Mouse (Mus musculus): ENCODE measurements around the gene Abi2. TPM values are rescaled to one million over a fixed set of nuclear protein-coding genes. Genes with fewer than 3 reads are reported as not detected.

Gene Abi2
- total RNA-seq (2021), result 100 to 1,000 TPM; 352 to 374 TPM
- long read RNA-seq, experiment 1, full-length matches to known transcripts, result 13 of 236 reads
- long read RNA-seq, experiment 1, partial matches to known transcripts, result 26 of 236 reads
- long read RNA-seq, experiment 1, other reads (novel, unspliced or antisense), result 197 of 236 reads
- long read RNA-seq, experiment 2, full-length matches to known transcripts, result 18 of 196 reads
- long read RNA-seq, experiment 2, partial matches to known transcripts, result 28 of 196 reads
- long read RNA-seq, experiment 2, other reads (novel, unspliced or antisense), result 150 of 196 reads

DNA sequence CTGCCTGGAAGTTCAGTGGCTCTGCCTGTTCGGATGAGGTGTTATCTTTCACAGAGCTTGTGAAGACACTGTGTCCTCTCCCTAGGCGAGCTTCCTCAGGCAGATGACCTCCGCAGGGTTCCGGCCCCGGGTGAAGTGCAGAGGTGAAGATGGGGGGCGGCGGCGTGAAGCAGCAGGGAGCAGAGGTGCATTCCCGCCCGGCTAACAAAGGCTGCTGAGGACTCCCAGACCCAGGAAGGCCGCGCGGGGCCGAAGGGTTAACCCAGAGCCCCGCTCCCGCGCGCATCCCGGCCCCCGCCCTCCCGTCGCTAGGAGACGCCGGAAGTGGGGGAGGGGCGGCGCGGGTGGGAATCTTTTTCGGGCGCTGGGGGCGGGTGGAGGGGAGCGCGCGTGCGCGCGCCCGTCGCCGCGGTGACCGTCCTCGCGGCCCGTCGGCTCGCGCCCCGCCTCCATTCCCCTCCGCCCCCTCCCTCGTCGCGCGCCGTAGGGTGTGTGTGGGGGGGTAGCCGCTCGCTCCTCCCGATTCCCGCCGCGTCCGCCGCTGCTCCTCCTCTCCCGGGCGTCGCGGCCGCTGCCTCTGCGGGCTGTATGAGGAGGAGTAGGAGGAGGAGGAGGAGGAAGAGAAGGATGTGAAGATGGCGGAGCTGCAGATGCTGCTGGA lies at the start of gene Abi2:
Abi2 (plus strand) TSS at position 452 of the 661 bp plus-strand sequence.
- no peak for TF ChIP-seq CTCF (IDR thresholded peaks at IDR 0.05)
- H3K27ac ChIP-seq, result peak within 1 kb of the TSS; percentile 99
- intact Hi-C loops (cut with DNase I), result loop anchor here (1.0 to 5.0 kb wide), 5 partner anchors 47 to 453 kb away; partner anchors contain the start of genes Cyp20a1 and Raph1
- DNase-seq (ENCODE audit: extremely low spot score in 1 of 2, low spot score in 2 of 2), result peak; percentile 92 to 94
- H3K4me3 ChIP-seq, result peak within 1 kb of the TSS; percentile 63

DNA sequence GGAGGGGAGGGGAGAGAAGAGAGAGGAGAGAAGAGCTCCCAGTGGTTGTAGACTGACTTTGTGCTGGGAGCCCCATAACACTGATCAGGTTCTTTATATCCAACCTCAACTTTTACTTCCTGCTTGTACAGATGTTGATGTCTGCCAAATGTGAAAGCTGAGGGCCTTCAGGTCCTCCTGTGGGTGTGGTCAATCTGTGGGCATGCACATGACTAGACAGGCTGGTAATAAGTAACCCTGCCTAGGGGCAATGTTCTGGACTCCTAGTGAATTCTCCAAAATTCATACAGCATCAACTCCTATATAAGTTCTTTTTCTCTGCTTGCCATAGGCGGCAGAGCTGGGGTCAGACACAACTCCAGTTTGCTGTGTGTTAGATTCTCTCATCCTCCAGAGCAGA lies 47.8 kb upstream of the Abi2 start:
- no peak for TF ChIP-seq CTCF (IDR thresholded peaks at IDR 0.05)
- Histone ChIP-seq H3K27ac (no peak overlapping the region), H3K4me3 (no peak overlapping the region)
- DNase-seq (ENCODE audit: extremely low spot score in 1 of 2, low spot score in 2 of 2), result no peak
- intact Hi-C loops (cut with DNase I), result loop anchor here (5.0 kb wide), 1 partner anchor 46 kb away; the partner anchor contains the start of gene Abi2

DNA sequence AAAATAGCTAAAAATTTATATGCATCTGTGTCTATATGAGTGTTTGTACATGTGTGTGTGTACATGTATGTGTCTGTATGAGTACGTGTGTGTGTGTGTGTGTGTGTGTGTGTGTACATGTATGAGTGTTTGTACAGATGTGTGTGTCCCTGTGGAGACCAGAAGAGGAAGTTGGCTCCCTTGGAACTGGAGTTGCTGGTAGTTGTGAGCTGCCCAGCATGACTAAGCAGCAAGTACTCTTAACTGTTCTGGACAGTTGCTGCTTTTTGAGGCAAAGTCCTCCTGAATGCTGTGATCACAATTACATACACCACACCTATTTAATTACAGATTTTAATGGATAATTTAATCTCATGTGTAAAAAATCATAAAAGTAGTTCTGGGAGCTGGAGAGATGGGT lies 32.9 kb upstream of the Abi2 start:
- TF ChIP-seq CTCF (IDR thresholded peaks at IDR 0.05), result no peak
- DNase-seq (ENCODE audit: extremely low spot score in 1 of 2, low spot score in 2 of 2), result no peak
- Histone ChIP-seq H3K4me3 (no peak overlapping the region), H3K27ac (no peak overlapping the region)
- intact Hi-C loops (cut with DNase I), result no loop called here

DNA sequence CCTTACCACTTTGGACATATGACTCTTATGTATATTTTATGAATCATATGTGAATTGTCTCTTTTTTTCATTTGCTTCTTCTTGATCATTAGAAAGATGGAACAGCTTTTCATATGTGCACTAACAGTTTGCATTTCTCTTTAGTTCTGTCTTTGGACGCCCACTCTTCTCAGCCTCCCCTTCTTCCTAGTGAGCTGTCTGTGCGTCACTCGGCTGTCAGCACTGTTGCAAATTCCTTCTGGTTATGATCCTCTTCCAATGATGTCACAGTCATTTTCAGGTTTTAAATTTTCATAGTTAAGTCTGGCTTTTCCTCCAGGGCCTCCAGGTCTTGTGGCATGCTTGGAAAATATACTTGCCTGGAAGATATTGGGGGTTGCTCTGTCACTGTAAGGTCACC lies 27.5 kb upstream of the Abi2 start:
- no peak for TF ChIP-seq CTCF (IDR thresholded peaks at IDR 0.05)
- DNase-seq (ENCODE audit: extremely low spot score in 1 of 2, low spot score in 2 of 2), result peak in 1 of 2 experiments; percentile 14
- H3K27ac ChIP-seq, result no peak overlapping the region
- H3K4me3 ChIP-seq, result no peak overlapping the region
- intact Hi-C loops (cut with DNase I), result no loop called here

DNA sequence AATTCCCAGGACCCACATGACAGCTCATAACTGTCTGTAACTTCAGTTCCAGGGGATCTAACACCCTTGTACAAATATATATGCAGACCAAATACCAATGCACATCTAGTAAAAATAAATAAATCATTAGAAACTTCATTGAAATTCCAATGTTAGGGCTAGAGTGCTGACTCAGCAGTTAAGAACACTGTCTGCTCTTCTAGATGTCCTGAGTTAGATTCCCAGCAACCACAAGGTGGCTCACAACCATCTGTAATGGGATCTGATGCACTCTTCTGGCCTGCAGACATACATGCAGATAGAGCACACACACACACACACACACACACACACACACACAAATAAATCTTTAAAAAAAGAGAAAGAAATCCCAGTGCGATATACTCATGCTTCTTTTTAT lies 4.6 kb upstream of the Abi2 start:
- Histone ChIP-seq H3K4me3 (no peak overlapping the region), H3K27ac (no peak overlapping the region)
- DNase-seq (ENCODE audit: extremely low spot score in 1 of 2, low spot score in 2 of 2), result no peak
- intact Hi-C loops (cut with DNase I), result loop anchor here (5.0 kb wide), 4 partner anchors 43 to 457 kb away; partner anchors contain the start of gene Raph1
- TF ChIP-seq CTCF (IDR thresholded peaks at IDR 0.05), result peak; percentile 20

DNA sequence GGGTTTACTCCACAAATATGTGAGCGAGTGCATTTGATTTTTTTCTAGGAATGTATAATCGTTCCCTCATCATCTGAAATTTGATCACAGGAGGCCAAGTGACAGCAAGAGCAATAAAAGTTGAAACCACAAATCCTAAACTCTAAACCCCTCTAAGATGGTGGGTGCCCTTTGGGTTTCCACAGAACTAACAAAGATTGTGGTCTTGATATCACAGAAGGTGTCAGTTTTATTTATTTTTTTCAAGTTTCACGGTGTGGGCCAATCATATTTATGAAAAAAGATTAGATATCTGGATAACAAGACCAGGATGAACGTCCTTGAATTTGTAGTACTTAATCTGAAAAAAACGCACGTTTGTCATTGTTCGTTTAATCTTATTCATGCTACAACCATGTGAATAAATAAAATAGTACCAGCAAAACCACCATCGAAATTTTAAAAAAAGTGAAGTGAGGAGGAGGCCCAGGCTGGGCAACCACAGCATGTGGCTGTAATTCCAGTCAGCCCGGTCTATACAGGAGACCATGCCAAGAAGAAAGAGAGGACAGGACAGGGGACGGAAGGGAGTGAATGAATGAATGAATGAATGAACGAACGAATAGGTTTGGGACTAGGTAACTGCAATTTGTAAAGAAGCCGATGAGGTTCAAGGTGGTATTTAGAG lies 785 bp upstream of the Abi2 start:
- Histone ChIP-seq H3K27ac (peak overlapping the region; percentile 99), H3K4me3 (peak overlapping the region; percentile 63)
- intact Hi-C loops (cut with DNase I), result loop anchor here (1.0 to 5.0 kb wide), 5 partner anchors 46 to 454 kb away; partner anchors contain the start of genes Cyp20a1 and Raph1
- peak; percentile 14 to 15 for DNase-seq (ENCODE audit: extremely low spot score in 1 of 2, low spot score in 2 of 2)
- no peak for TF ChIP-seq CTCF (IDR thresholded peaks at IDR 0.05)

DNA sequence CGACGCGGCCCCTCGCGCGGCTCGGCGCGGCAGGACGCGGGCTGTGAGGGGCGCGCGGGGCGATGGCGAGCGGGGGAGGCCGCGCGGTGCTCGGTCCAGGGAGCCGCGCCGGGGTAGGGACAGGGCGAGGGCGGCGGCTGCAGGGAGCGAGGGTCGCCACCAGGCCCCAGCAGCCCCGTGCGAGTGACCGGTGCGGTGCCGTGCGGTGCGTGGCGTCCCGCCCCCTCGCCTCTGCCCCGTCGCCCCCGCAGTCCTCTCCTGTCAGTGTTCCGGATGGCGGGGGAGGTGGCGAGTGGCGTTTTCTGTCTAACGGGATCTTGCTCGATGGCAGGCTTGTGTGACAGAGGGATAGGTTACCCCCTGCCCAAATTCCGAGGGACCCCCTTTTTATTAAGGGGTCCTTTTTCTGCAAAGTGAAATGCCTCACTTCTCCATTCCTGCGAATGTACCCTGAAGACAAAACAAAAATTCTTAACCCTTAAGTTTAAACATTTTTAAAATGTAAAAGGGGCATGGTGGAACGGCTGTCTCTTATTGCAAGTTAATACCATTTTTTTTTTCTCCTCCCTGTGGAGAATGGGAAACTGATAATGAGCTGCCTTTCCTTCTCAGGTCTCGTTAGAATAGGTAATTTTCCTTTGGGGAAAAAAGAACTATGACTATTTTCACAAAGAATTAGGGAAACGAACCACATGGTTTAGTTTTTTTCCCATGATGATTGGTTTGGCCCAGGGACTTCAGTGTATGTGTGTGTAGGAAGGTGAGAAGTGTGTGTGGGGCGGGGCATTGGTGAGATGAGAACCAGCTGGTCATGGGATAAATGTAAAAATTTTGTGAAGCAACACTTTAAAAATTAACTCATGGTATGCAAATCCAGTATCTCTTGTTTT lies 754 bp downstream of the Abi2 start:
- Histone ChIP-seq H3K27ac (peak overlapping the region; percentile 99), H3K4me3 (peak overlapping the region; percentile 63)
- no peak for TF ChIP-seq CTCF (IDR thresholded peaks at IDR 0.05)
- intact Hi-C loops (cut with DNase I), result loop anchor here (1.0 to 5.0 kb wide), 5 partner anchors 48 to 452 kb away; partner anchors contain the start of genes Cyp20a1 and Raph1
- DNase-seq (ENCODE audit: extremely low spot score in 1 of 2, low spot score in 2 of 2), result peak; percentile 53 to 57

DNA sequence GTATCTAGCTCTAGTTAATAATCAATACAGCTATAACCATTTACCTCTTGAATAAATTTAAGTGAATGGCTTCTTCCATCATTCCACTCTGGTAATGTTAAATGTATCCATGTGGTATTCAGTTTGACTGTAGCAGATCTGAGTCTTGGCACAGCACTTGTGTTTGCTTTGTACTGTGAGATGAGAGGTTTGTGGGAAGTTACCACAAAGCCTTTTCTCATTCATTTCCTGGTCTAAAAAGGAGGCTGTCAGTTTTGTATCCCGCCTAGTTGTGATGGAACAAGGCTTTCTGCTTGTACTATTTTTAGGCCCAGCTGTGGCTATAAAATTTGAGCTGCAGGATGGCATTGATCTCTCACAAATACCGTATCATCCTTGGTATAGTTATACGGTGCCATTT lies 7.3 kb downstream of the Abi2 start:
- intact Hi-C loops (cut with DNase I), result no loop called here
- no peak for TF ChIP-seq CTCF (IDR thresholded peaks at IDR 0.05)
- DNase-seq (ENCODE audit: extremely low spot score in 1 of 2, low spot score in 2 of 2), result no peak
- Histone ChIP-seq H3K27ac (no peak overlapping the region), H3K4me3 (no peak overlapping the region)

DNA sequence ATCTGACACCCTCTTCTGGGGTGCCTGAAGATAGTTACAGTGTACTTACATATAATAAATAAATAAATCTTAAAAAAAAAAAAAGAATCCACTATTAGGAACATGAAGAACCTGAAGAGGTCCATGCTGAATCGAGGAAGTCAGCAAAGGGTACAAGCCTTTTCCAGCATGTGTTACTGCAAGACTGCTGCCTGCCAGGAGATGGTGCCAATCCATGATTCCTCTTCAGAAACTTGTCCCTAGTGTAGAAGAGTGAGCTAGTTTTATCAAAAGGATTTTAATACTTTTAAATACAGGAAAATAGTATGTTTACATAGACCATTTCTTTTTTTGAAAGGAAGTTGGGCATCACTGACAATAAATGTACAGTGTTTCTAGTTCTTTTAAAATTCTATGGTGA lies 14.5 kb downstream of the Abi2 start:
- DNase-seq (ENCODE audit: extremely low spot score in 1 of 2, low spot score in 2 of 2), result no peak
- no peak overlapping the region for H3K4me3 ChIP-seq
- peak; percentile 44 for TF ChIP-seq CTCF (IDR thresholded peaks at IDR 0.05)
- intact Hi-C loops (cut with DNase I), result no loop called here
- H3K27ac ChIP-seq, result no peak overlapping the region

DNA sequence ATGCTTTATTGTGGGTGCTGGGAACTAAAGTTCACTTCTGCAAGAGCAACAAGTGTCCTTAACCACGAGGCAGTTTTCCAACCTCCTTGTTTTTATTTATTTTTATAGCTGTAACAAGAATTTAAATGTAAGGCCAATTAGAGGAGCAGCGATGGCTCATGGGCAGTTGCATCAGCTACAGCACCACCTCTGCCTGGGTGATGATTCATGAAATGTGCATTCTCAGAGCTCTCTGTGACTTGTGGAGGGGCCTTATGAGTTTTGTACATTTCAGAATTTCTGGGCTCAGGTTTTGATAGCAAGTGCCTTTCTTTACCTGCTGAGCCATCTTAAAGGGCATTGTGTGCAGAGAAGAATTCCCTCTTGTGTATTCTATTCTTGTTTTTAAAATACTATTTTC lies 18.9 kb downstream of the Abi2 start:
- H3K27ac ChIP-seq, result no peak overlapping the region
- intact Hi-C loops (cut with DNase I), result no loop called here
- no peak for TF ChIP-seq CTCF (IDR thresholded peaks at IDR 0.05)
- DNase-seq (ENCODE audit: extremely low spot score in 1 of 2, low spot score in 2 of 2), result no peak
- H3K4me3 ChIP-seq, result no peak overlapping the region

DNA sequence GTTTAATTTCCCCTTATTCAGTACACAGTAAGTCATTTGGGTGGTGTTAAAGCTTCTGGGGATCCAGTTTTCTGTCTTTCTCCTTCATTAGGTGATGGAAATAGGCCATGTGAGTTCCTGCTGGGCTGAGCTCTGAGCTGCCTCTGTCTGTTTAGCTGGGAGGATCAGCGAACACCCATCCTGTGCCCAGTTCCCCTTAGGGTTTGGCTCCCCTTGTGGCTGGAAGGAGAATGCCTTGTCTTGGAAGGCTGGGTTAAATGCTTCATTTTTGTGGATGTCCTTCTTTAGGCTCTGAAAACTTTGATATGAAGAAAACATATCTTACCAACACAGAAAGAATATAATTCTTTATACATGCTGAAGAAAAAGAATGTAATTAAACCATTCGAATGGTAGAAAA lies 19.5 kb downstream of the Abi2 start:
- H3K27ac ChIP-seq, result no peak overlapping the region
- H3K4me3 ChIP-seq, result no peak overlapping the region
- DNase-seq (ENCODE audit: extremely low spot score in 1 of 2, low spot score in 2 of 2), result no peak
- TF ChIP-seq CTCF (IDR thresholded peaks at IDR 0.05), result peak; percentile 71
- intact Hi-C loops (cut with DNase I), result no loop called here
